Mouse (Mus musculus): ENCODE data around the gene Arid4a. TPM values are rescaled to one million over a fixed set of nuclear protein-coding genes. Genes with fewer than 3 reads are reported as not detected.

Gene Arid4a
- polyA plus RNA-seq, 1 experiment from 2014 or later: 44.7 TPM

GRCm38 (mm10) chr12:70975406-70975805 is 40.4 kb upstream of the Arid4a start:
- peak; percentile 10 for DNase-seq
- no peaks in the 10 kb centered on the region for H3K9me3 ChIP-seq (ENCODE audit: control insufficient read depth, low read length)
- H3K4me1 ChIP-seq (ENCODE audit: control insufficient read depth, insufficient read depth, low read length): peaks cover 11% of the 10 kb centered on the region; the same call in 1 of the 2 replicates
- no peak for ATAC-seq (ENCODE audit: low FRiP score, low TSS enrichment)
- H3K36me3 ChIP-seq (ENCODE audit: control insufficient read depth, insufficient read depth, low read length): peaks cover 17% of the 10 kb centered on the region
- 29% methylated on average over 10 of the region's 10 CpGs for WGBS
- H3K27ac ChIP-seq (replicated peaks; ENCODE audit: low read depth, low read length): peak overlapping the region; percentile 95
- peak overlapping the region; percentile 96 for H3K9ac ChIP-seq (replicated peaks; ENCODE audit: low read length)
- H3K4me3 ChIP-seq (replicated peaks; ENCODE audit: low read depth, low read length): peak overlapping the region; percentile 94
- H3K4me2 ChIP-seq (ENCODE audit: low read length): peak overlapping the region; percentile 74
- no peaks in the 10 kb centered on the region for H3K27me3 ChIP-seq (ENCODE audit: control insufficient read depth, insufficient read depth, low read length)

GRCm38 (mm10) chr12:70975891-70976290 is 39.9 kb upstream of the Arid4a start:
- Histone ChIP-seq H3K4me3 (replicated peaks; ENCODE audit: low read depth, low read length) (peak overlapping the region; percentile 94), H3K9me3 (ENCODE audit: control insufficient read depth, low read length) (no peaks in the 10 kb centered on the region), H3K36me3 (ENCODE audit: control insufficient read depth, insufficient read depth, low read length) (peaks cover 20% of the 10 kb centered on the region), H3K27me3 (ENCODE audit: control insufficient read depth, insufficient read depth, low read length) (no peaks in the 10 kb centered on the region), H3K9ac (replicated peaks; ENCODE audit: low read length) (peak overlapping the region; percentile 96; the same call in 1 of the 2 replicates), H3K27ac (replicated peaks; ENCODE audit: low read depth, low read length) (no peak overlapping the region), H3K4me1 (ENCODE audit: control insufficient read depth, insufficient read depth, low read length) (peaks cover 11% of the 10 kb centered on the region; the same call in 1 of the 2 replicates), H3K4me2 (ENCODE audit: low read length) (peak overlapping the region; percentile 74)
- WGBS: 62% methylated on average over 3 of the region's 3 CpGs
- DNase-seq (no peak), ATAC-seq (ENCODE audit: low FRiP score, low TSS enrichment) (no peak)

DNA sequence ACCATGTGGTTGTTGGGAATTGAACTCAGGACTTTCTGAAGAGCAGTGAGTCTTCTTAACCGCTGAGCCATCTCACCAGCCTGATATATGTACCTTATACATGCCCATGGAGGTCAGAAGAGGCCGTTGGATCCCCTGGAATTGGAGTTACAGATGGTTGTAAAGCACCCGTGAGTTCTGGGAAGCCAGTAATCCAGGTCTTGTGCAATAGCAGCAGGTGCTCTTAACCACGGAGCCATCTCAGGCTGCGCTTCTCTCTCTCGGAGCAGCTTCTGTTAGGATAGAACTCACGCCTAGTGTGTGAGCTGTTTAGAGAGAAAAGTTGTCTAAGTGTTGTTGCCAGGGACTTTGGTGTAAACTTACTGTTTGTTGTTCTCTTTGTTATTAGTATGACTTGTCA is 37.4 kb upstream of the Arid4a start:
- H3K27me3 ChIP-seq (ENCODE audit: control insufficient read depth, insufficient read depth, low read length): no peaks in the 10 kb centered on the region
- H3K9me3 ChIP-seq (ENCODE audit: control insufficient read depth, low read length): no peaks in the 10 kb centered on the region
- no peak for DNase-seq
- H3K4me2 ChIP-seq (ENCODE audit: low read length): no peak overlapping the region
- H3K27ac ChIP-seq (replicated peaks; ENCODE audit: low read depth, low read length): no peak overlapping the region
- H3K4me1 ChIP-seq (ENCODE audit: control insufficient read depth, insufficient read depth, low read length): peaks cover 11% of the 10 kb centered on the region; the same call in 1 of the 2 replicates
- H3K4me3 ChIP-seq (replicated peaks; ENCODE audit: low read depth, low read length): no peak overlapping the region
- no peak overlapping the region for H3K9ac ChIP-seq (replicated peaks; ENCODE audit: low read length)
- no peak for ATAC-seq (ENCODE audit: low FRiP score, low TSS enrichment)
- WGBS: 90% methylated on average over 7 of the region's 7 CpGs
- H3K36me3 ChIP-seq (ENCODE audit: control insufficient read depth, insufficient read depth, low read length): peaks cover 34% of the 10 kb centered on the region

- DNase-seq (no peak), ATAC-seq (ENCODE audit: low FRiP score, low TSS enrichment) (no peak)
- peaks cover 82% of the 10 kb centered on the region for H3K36me3 ChIP-seq (ENCODE audit: control insufficient read depth, insufficient read depth, low read length)
- H3K27ac ChIP-seq (replicated peaks; ENCODE audit: low read depth, low read length): no peak overlapping the region
- no peak overlapping the region for H3K4me3 ChIP-seq (replicated peaks; ENCODE audit: low read depth, low read length)
- no peaks in the 10 kb centered on the region for H3K27me3 ChIP-seq (ENCODE audit: control insufficient read depth, insufficient read depth, low read length)
- H3K9me3 ChIP-seq (ENCODE audit: control insufficient read depth, low read length): no peaks in the 10 kb centered on the region
- 96% methylated on average over 7 of the region's 7 CpGs for WGBS
- H3K9ac ChIP-seq (replicated peaks; ENCODE audit: low read length): no peak overlapping the region
- no peaks in the 10 kb centered on the region for H3K4me1 ChIP-seq (ENCODE audit: control insufficient read depth, insufficient read depth, low read length)
- no peak overlapping the region for H3K4me2 ChIP-seq (ENCODE audit: low read length)
Observed at GRCm38 (mm10) chr12:70984855-70985550, 30.8 kb upstream of the Arid4a start.

GRCm38 (mm10) chr12:70997225-70997624 is 18.6 kb upstream of the Arid4a start:
- H3K9me3 ChIP-seq (ENCODE audit: control insufficient read depth, low read length): no peaks in the 10 kb centered on the region
- ATAC-seq (ENCODE audit: low FRiP score, low TSS enrichment) (no peak), DNase-seq (no peak)
- H3K4me3 ChIP-seq (replicated peaks; ENCODE audit: low read depth, low read length): no peak overlapping the region
- H3K27me3 ChIP-seq (ENCODE audit: control insufficient read depth, insufficient read depth, low read length): no peaks in the 10 kb centered on the region
- H3K4me2 ChIP-seq (ENCODE audit: low read length): no peak overlapping the region
- 92% methylated on average over 5 of the region's 5 CpGs for WGBS
- H3K9ac ChIP-seq (replicated peaks; ENCODE audit: low read length): no peak overlapping the region
- peaks cover 65% of the 10 kb centered on the region for H3K36me3 ChIP-seq (ENCODE audit: control insufficient read depth, insufficient read depth, low read length)
- no peaks in the 10 kb centered on the region for H3K4me1 ChIP-seq (ENCODE audit: control insufficient read depth, insufficient read depth, low read length)
- no peak overlapping the region for H3K27ac ChIP-seq (replicated peaks; ENCODE audit: low read depth, low read length)

GRCm38 (mm10) chr12:70999423-70999903 is 16.3 kb upstream of the Arid4a start:
- Histone ChIP-seq H3K9me3 (ENCODE audit: control insufficient read depth, low read length) (no peaks in the 10 kb centered on the region), H3K4me2 (ENCODE audit: low read length) (no peak overlapping the region), H3K4me3 (replicated peaks; ENCODE audit: low read depth, low read length) (no peak overlapping the region), H3K27ac (replicated peaks; ENCODE audit: low read depth, low read length) (no peak overlapping the region), H3K9ac (replicated peaks; ENCODE audit: low read length) (no peak overlapping the region), H3K27me3 (ENCODE audit: control insufficient read depth, insufficient read depth, low read length) (no peaks in the 10 kb centered on the region), H3K36me3 (ENCODE audit: control insufficient read depth, insufficient read depth, low read length) (peaks cover 64% of the 10 kb centered on the region), H3K4me1 (ENCODE audit: control insufficient read depth, insufficient read depth, low read length) (no peaks in the 10 kb centered on the region)
- DNase-seq (peak; percentile 15), ATAC-seq (ENCODE audit: low FRiP score, low TSS enrichment) (no peak)
- WGBS: 69% methylated on average over 5 of the region's 5 CpGs

DNA sequence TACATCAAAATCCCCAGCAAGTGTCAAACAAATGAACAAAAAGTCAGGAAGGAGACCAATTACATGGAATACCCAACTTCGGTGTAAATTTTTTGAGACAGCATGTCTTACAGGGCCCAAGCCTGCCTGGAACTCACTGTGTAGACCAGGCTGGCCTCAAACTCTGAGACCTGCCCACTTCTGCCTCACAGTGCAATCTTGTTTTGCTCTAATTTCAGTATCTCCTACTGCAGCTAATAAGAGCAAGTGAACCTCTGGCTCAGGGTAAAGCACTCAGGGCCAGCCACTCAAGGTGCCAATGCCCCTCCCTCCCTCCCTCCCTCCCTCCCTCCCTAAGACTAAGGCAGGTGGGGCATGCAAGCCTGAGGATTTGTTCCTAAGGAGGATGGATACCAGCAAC is 15.4 kb upstream of the Arid4a start:
- ATAC-seq (ENCODE audit: low FRiP score, low TSS enrichment) (no peak), DNase-seq (no peak)
- Histone ChIP-seq H3K4me3 (replicated peaks; ENCODE audit: low read depth, low read length) (no peak overlapping the region), H3K36me3 (ENCODE audit: control insufficient read depth, insufficient read depth, low read length) (peaks cover 65% of the 10 kb centered on the region), H3K27ac (replicated peaks; ENCODE audit: low read depth, low read length) (no peak overlapping the region), H3K9me3 (ENCODE audit: control insufficient read depth, low read length) (no peaks in the 10 kb centered on the region), H3K4me2 (ENCODE audit: low read length) (no peak overlapping the region), H3K9ac (replicated peaks; ENCODE audit: low read length) (no peak overlapping the region), H3K27me3 (ENCODE audit: control insufficient read depth, insufficient read depth, low read length) (no peaks in the 10 kb centered on the region), H3K4me1 (ENCODE audit: control insufficient read depth, insufficient read depth, low read length) (no peaks in the 10 kb centered on the region)
- 83% methylated on average over 1 of the region's 1 CpGs for WGBS

- H3K4me2 ChIP-seq (ENCODE audit: low read length): no peak overlapping the region
- WGBS: 73% methylated on average over 6 of the region's 6 CpGs
- no peak overlapping the region for H3K27ac ChIP-seq (replicated peaks; ENCODE audit: low read depth, low read length)
- no peak for ATAC-seq (ENCODE audit: low FRiP score, low TSS enrichment)
- no peak overlapping the region for H3K4me3 ChIP-seq (replicated peaks; ENCODE audit: low read depth, low read length)
- H3K9ac ChIP-seq (replicated peaks; ENCODE audit: low read length): no peak overlapping the region
- DNase-seq: no peak
- H3K36me3 ChIP-seq (ENCODE audit: control insufficient read depth, insufficient read depth, low read length): peaks cover 65% of the 10 kb centered on the region
- no peaks in the 10 kb centered on the region for H3K9me3 ChIP-seq (ENCODE audit: control insufficient read depth, low read length)
- H3K4me1 ChIP-seq (ENCODE audit: control insufficient read depth, insufficient read depth, low read length): no peaks in the 10 kb centered on the region
- no peaks in the 10 kb centered on the region for H3K27me3 ChIP-seq (ENCODE audit: control insufficient read depth, insufficient read depth, low read length)
Observed at GRCm38 (mm10) chr12:71001456-71001855, 14.3 kb upstream of the Arid4a start.
